Mouse (Mus musculus): ENCODE data around the gene Ldoc1. TPM values are rescaled to one million over a fixed set of nuclear protein-coding genes. Genes with fewer than 3 reads are reported as not detected.

Ldoc1 gene
- not detected in 2 replicates for total RNA-seq (2017)

- no peak for ATAC-seq (replicated peaks; ENCODE audit: low read depth, poor library complexity, severe bottlenecking)
Observed at GRCm38 (mm10) chrX:61709302-61710033, at the start of gene Ldoc1. Ldoc1 (plus strand) TSS chrX:61709497.

GRCm38 (mm10) chrX:61710131-61710530 is 834 bp downstream of the Ldoc1 start:
- ATAC-seq (replicated peaks; ENCODE audit: low read depth, poor library complexity, severe bottlenecking): no peak

GRCm38 (mm10) chrX:61722281-61723028 is 13.2 kb downstream of the Ldoc1 start:
- peak; percentile 87 for ATAC-seq (replicated peaks; ENCODE audit: low read depth, poor library complexity, severe bottlenecking)

GRCm38 (mm10) chrX:61723029-61723980 is 14.0 kb downstream of the Ldoc1 start:
- ATAC-seq (replicated peaks; ENCODE audit: low read depth, poor library complexity, severe bottlenecking): 0 out of 2 replicates have a peak, but pooled peaks have one; percentile 18

GRCm38 (mm10) chrX:61727516-61728310 is 18.4 kb downstream of the Ldoc1 start:
- no peak for ATAC-seq (replicated peaks; ENCODE audit: low read depth, poor library complexity, severe bottlenecking)
